Mouse (Mus musculus) heart, embryonic 15.5 days (tissue): ENCODE data around the gene Irak2. TPM values are rescaled to one million over a fixed set of nuclear protein-coding genes. Genes with fewer than 3 reads are reported as not detected.
A peak's percentile ranks its signal among the peaks of the same experiment; 100 is the strongest.

ENCODE experiments used
- ATAC-seq: fragments of 200-750 bp; cut with Nextera tagmentation; replicated peaks from 2 replicates; pipeline ENCODE4 v1.8.0; 2017; ENCODE audit warnings: low read depth, moderate TSS enrichment; ENCODE audit not compliant: insufficient number of reproducible peaks, insufficient read depth, low FRiP score
- H3K27ac ChIP-seq: fragments of 300-500 bp; sonication (generic); 2 replicates; pipeline ENCODE4 v1.5.1; 2015; ENCODE audit warnings: mild to moderate bottlenecking, inconsistent platforms
- H3K27me3 ChIP-seq: fragments of 300-500 bp; sonication (generic); 2 replicates; pipeline ENCODE4 v1.6.1; 2015; ENCODE audit warnings: inconsistent platforms
- H3K36me3 ChIP-seq: fragments of 300-500 bp; sonication (generic); 2 replicates; pipeline ENCODE4 v1.6.1; 2015; ENCODE audit warnings: mild to moderate bottlenecking, inconsistent platforms
- H3K4me1 ChIP-seq: fragments of 300-500 bp; sonication (generic); replicated peaks from 2 replicates; pipeline ENCODE4 v1.6.1; 2015; ENCODE audit warnings: inconsistent platforms
- H3K4me2 ChIP-seq: fragments of 300-500 bp; sonication (generic); 2 replicates; pipeline ENCODE4 v1.6.1; 2015; ENCODE audit warnings: inconsistent platforms, mild to moderate bottlenecking, moderate library complexity
- H3K4me3 ChIP-seq: fragments of 300-500 bp; sonication (generic); 2 replicates; pipeline ENCODE4 v1.5.1; 2015; ENCODE audit warnings: mild to moderate bottlenecking, inconsistent platforms
- H3K9ac ChIP-seq: fragments of 300-500 bp; sonication (generic); 2 replicates; pipeline ENCODE4 v1.6.1; 2015; ENCODE audit warnings: mild to moderate bottlenecking, inconsistent platforms
- H3K9me3 ChIP-seq: fragments of 300-500 bp; sonication (generic); replicated peaks from 2 replicates; pipeline ENCODE4 v1.6.1; 2016; ENCODE audit warnings: inconsistent platforms
- WGBS: fragments of 180-500 bp; shearing (Covaris S2); methylation state at CpG from one replicate; pipeline ENCODE4 v1.1.7; 2015; ENCODE audit warnings: mixed read lengths; 5-methylcytosine and 5-hydroxymethylcytosine counted together
- polyA plus RNA-seq: library from polyadenylated mRNA; unstranded; fragments of >200 nt; fragmentation: Nextera tagmentation; extraction: Ambion mirVana; gene quantifications from 2 replicates; pipeline ENCODE4 v1.2.1, GENCODE M21; 2015

Gene Irak2
- polyA plus RNA-seq, 1 experiment from 2014 or later = 4.7 TPM

DNA sequence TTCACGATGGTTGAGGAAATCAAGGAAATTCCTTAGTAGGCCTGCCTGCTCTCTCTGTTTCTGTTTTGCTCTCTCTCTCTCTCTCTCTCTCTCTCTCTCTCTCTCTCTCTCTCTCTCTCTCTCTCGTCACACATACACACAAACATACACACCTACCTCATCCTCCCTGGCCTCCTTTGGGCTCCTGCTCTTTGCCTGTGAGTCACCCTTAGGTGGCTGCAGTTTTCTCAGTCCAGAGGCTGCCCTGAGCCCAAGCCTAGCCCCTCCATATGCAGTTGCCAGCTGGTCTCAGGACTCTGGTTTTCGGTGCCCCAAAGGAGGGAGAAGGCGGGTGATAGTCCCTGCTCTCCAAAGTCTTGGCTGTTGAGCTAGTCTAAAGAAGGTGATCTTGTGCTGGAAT lies 4.8 kb downstream of the Irak2 start:
- no peak overlapping the region for H3K9ac ChIP-seq
- H3K9me3 ChIP-seq = no peaks in the 10 kb centered on the region
- H3K4me2 ChIP-seq = no peak overlapping the region
- 60% methylated on average over 4 of the region's 4 CpGs for WGBS
- H3K36me3 ChIP-seq = no peaks in the 10 kb centered on the region
- H3K27me3 ChIP-seq = no peaks in the 10 kb centered on the region
- no peak overlapping the region for H3K4me3 ChIP-seq
- ATAC-seq = no peak
- peaks cover 4% of the 10 kb centered on the region; the same call in 1 of the 2 replicates for H3K4me1 ChIP-seq
- H3K27ac ChIP-seq = no peak overlapping the region

DNA sequence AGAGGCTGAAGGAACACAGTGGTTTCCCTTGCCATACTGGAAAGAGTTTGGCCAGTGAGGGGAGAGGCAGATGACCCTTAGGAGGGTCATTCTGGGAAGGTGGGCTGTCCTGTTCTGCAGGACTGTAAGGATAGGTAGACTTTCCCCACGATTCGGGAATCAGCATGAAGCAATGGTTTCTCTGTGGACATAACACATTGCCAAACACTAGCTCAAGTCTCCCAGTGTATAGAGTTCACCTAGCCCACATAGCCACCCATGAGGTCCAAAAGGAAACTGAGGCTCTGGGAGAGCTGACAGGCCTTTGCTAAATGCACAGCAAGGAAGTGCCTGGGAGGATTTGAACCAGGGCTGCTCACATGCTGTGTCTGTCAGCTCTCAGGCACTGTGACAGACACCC lies 5.7 kb downstream of the Irak2 start:
- no peaks in the 10 kb centered on the region for H3K9me3 ChIP-seq
- no peaks in the 10 kb centered on the region for H3K36me3 ChIP-seq
- WGBS = 89% methylated on average over 2 of the region's 2 CpGs
- no peak overlapping the region for H3K4me2 ChIP-seq
- H3K27me3 ChIP-seq = no peaks in the 10 kb centered on the region
- no peak overlapping the region for H3K4me3 ChIP-seq
- peak overlapping the region; percentile 51 for H3K27ac ChIP-seq
- ATAC-seq = no peak
- H3K4me1 ChIP-seq = no peaks in the 10 kb centered on the region
- no peak overlapping the region for H3K9ac ChIP-seq

DNA sequence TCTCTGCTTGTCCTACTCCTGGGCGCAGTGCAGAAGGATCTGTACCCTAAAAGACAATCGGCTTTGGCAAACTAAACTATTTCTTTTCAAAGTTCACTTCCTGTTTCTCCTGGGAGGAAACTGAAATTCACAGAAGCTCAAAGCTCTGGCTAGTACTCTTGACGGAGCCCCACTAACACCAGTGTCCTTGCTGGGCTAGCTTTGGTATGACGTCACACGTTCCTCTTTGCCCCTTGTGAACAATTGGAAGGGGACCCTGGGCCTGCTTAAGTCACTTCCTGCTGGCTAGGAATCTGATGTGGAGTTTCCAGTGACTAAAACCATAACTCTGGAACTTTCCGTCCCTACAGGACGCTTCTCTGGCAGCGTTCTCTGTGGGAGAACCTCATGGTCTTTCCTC lies 6.5 kb downstream of the Irak2 start:
- H3K4me1 ChIP-seq = no peaks in the 10 kb centered on the region
- no peaks in the 10 kb centered on the region for H3K27me3 ChIP-seq
- H3K4me2 ChIP-seq = no peak overlapping the region
- 63% methylated on average over 8 of the region's 8 CpGs for WGBS
- H3K9me3 ChIP-seq = no peaks in the 10 kb centered on the region
- no peak overlapping the region for H3K9ac ChIP-seq
- no peak; the same call in 1 of the 2 replicates for ATAC-seq
- H3K36me3 ChIP-seq = no peaks in the 10 kb centered on the region
- no peak overlapping the region for H3K4me3 ChIP-seq
- H3K27ac ChIP-seq = peak overlapping the region; percentile 51

DNA sequence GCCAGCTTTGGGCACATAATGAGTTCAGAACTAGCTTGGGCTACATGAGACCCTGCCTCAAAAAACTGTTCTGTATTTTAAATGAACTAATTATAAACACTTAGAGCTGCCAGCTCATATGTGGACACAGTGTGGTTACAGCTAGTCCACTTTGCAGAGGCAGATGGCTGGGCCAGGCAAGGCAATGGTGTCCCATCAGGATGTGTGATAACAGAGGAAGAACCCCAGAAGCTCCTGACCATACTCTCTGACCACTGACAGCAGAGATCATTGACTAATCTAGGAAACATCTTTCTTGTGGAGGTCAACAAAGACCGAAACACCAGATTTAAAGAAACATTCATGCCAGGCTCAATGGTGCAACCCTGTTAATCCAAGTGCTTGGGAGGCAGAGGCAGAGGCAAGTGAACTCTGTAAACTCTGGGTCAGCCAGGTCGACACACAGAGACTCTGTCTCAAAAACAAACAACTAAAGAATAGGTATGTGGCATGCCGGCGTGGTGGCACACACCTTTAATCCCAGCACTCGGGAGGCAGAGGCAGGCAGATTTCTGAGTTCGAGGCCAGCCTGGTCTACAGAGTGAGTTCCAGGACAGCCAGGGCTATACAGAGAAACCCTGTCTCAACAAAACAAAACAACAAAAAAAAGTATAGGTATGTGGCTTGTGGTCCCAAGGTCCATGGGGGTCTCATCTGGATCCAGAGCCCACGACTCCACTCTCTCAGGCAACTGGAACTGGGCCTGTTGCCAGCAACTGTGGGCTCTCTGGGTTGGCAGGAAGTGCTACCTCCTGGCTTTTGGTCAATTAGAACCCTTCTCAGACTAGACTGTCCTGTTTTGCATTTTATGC lies 11.3 kb downstream of the Irak2 start:
- Histone ChIP-seq H3K36me3 (no peaks in the 10 kb centered on the region), H3K4me3 (no peak overlapping the region), H3K4me1 (0 out of 2 replicates have a peak, but pooled peaks cover 5% of the 10 kb centered on the region), H3K9me3 (no peaks in the 10 kb centered on the region), H3K9ac (no peak overlapping the region), H3K27ac (no peak overlapping the region), H3K27me3 (no peaks in the 10 kb centered on the region), H3K4me2 (no peak overlapping the region)
- ATAC-seq = no peak
- 80% methylated on average over 7 of the region's 7 CpGs for WGBS

DNA sequence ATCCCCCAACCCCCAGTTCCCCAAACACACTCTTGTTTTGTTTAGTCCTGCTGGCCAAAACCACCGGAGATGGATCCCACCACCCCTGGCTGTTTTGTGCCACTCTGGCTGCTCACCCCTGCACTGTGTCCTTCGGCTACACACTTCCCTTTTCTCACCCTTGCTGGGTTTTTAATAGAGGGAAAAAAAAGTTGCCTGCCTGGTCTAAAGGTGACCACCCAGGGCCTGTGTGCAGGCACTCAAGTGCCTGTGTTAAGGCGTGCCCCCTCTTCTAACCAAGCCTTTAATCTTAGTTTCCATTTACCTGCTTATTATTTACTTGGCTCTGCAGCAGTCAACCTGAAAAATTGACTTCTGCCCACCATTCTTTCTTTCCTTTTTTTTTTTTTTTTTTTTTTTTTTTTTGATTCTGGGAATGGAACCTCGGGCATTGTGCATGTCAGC lies 12.0 kb downstream of the Irak2 start:
- Histone ChIP-seq H3K36me3 (no peaks in the 10 kb centered on the region), H3K27me3 (no peaks in the 10 kb centered on the region), H3K27ac (no peak overlapping the region), H3K4me2 (no peak overlapping the region), H3K9me3 (no peaks in the 10 kb centered on the region), H3K4me1 (0 out of 2 replicates have a peak, but pooled peaks cover 5% of the 10 kb centered on the region), H3K9ac (no peak overlapping the region), H3K4me3 (no peak overlapping the region)
- 72% methylated on average over 4 of the region's 4 CpGs for WGBS
- no peak for ATAC-seq

DNA sequence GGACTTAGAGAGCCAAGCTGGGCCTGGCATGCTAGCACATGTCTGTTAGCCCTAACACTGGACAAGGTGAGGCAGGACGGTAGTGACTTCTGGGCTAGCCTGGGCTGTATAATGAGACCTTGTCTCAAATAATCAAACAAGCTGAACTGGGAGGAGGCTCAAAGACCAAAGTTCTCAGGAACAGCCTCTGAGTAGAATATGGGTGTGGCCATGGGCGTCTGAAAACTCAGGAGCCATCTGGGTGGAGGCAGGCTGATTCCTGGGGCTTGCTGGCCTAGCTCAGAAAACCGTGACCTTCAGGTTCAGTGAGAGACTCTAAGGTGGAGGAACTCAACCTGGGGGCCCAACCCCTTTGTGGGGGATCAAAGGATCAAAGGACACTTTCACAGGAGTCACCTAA lies 13.4 kb downstream of the Irak2 start:
- WGBS = 65% methylated on average over 3 of the region's 3 CpGs
- no peak for ATAC-seq

DNA sequence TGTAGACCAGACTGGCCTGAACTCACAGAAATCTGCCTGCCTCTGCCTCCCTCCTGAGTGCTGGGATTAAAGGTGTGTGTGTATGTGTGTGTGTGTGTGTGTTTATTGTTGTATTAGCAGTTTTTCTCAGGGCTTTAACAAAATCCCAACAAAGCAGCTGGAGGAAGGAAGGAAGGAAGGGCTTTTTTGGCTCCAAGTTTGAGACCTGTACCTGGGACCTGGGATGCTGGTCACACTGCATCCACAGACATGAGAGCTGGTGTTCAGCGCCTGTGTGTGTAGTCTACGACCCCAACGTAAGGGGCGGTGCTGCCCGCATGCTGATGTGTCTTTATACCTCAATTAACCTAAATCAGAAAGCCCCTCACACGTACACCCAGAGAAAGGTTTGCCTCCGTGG lies 15.3 kb downstream of the Irak2 start:
- 85% methylated on average over 7 of the region's 7 CpGs for WGBS
- Histone ChIP-seq H3K36me3 (no peaks in the 10 kb centered on the region), H3K9me3 (no peaks in the 10 kb centered on the region), H3K4me2 (no peak overlapping the region), H3K27me3 (no peaks in the 10 kb centered on the region), H3K4me1 (0 out of 2 replicates have a peak, but pooled peaks cover 5% of the 10 kb centered on the region), H3K27ac (no peak overlapping the region), H3K9ac (no peak overlapping the region), H3K4me3 (no peak overlapping the region)
- no peak for ATAC-seq

More for the DNA sequence above, 13.4 kb downstream of the Irak2 start:
- Histone ChIP-seq H3K27ac (no peak overlapping the region), H3K27me3 (no peaks in the 10 kb centered on the region), H3K9ac (no peak overlapping the region), H3K4me2 (no peak overlapping the region), H3K4me1 (0 out of 2 replicates have a peak, but pooled peaks cover 5% of the 10 kb centered on the region), H3K9me3 (no peaks in the 10 kb centered on the region), H3K4me3 (no peak overlapping the region), H3K36me3 (no peaks in the 10 kb centered on the region)

DNA sequence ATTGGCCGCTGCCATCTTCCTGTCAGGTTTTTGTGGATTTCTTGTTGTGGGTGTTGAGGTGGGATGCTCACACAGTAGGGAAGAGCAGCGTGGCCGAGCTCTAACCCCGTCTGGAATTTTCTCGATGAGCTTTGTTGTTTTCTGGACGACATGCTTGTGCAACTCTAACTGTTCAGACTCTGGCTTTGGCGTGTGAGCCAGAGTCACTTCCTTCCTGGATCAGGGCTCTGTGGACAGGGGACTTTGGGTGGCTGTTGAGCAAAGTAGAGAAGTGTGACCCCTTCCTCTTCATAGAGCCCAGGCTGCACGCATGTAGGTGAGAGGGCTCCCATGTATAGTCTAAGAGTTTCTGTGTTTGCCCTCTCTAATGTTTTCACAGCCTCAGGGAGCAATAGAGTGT lies 15.8 kb downstream of the Irak2 start:
- WGBS = 66% methylated on average over 8 of the region's 8 CpGs

DNA sequence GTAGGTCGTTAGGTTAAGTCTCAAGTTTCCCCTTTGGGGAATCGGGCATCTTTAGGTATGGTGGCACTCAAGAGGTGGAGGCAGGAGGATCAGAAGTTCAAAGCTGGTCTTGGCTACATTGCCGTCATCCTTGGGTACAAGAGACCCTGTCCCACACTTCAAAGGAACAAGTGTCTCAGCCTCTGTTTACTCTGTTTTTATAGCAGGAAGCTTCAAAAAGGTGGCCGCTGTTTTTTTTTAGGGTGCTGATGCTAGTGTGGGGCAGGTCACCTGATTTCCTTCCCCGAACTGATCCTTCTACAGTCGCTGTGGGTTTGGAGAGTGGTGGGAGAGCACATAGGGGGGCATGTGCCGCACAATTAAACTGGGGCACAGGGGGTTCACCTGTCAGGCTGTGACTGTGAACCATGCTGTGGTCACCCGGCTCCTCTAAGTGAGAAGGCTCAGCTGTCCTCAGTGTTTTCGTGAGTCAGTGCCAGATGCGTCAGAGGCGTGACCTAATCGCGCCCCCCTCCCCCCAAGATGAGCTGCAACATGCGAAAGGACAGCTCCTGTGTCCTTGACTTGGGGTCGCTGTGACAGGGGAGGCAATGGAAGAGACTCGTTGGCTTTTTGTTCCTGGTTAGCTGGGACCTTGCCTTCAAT lies 16.6 kb downstream of the Irak2 start:
- Histone ChIP-seq H3K4me3 (no peak overlapping the region), H3K4me1 (peaks cover 14% of the 10 kb centered on the region), H3K36me3 (no peaks in the 10 kb centered on the region), H3K9ac (no peak overlapping the region), H3K27ac (no peak overlapping the region), H3K4me2 (no peak overlapping the region), H3K9me3 (no peaks in the 10 kb centered on the region), H3K27me3 (no peaks in the 10 kb centered on the region)
- WGBS = 63% methylated on average over 16 of the region's 16 CpGs
- no peak for ATAC-seq

More for the DNA sequence above, 15.8 kb downstream of the Irak2 start:
- Histone ChIP-seq H3K36me3 (no peaks in the 10 kb centered on the region), H3K27ac (no peak overlapping the region), H3K4me2 (no peak overlapping the region), H3K27me3 (no peaks in the 10 kb centered on the region), H3K4me3 (no peak overlapping the region), H3K4me1 (peaks cover 8% of the 10 kb centered on the region), H3K9me3 (no peaks in the 10 kb centered on the region), H3K9ac (no peak overlapping the region)
- ATAC-seq = no peak

DNA sequence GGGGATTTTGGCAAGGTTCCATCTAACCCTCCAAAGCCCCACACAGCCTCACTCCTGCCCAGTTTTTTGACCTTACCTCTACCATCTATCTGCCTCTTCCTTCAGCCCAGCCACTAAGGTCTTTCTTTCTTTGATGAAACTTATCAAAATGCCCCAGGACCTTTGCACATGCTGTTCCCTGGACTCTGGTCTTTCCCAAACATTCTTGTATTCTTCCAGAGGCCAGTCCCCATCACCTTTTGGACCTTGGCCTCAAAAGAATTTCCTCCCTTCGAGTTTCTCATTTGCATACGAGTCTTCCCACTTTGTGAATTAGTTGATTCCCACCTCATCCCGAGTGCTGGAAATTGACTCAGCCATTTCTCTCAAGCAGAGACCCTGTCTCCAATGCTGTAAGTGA lies 17.2 kb downstream of the Irak2 start:
- peaks cover 17% of the 10 kb centered on the region for H3K4me1 ChIP-seq
- H3K27ac ChIP-seq = no peak overlapping the region
- H3K27me3 ChIP-seq = no peaks in the 10 kb centered on the region
- no peak overlapping the region for H3K9ac ChIP-seq
- no peak for ATAC-seq
- no peak overlapping the region for H3K4me2 ChIP-seq
- WGBS = 83% methylated on average over 3 of the region's 3 CpGs
- no peaks in the 10 kb centered on the region for H3K9me3 ChIP-seq
- H3K36me3 ChIP-seq = no peaks in the 10 kb centered on the region
- H3K4me3 ChIP-seq = no peak overlapping the region

DNA sequence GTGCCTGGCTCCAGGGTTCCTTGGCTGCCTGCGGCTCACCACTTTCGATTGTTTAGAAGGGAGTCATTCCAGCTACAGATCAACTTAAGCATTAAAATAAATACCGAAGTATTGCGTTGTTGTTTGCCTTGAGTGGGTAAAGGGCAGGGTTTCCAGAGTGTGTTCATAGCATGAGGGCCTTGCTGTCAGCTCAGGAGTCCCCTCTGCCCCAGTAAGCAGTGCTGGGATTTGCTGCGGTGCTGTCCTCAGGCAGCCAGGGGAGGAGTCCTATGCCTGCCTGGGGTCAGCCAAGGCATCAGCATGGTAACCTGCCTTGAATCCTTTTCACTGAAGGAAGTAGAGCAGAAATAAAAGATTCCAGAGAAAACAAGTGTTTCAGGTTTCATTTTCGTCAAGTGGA lies 18.6 kb downstream of the Irak2 start:
- H3K27ac ChIP-seq = no peak overlapping the region
- H3K27me3 ChIP-seq = no peaks in the 10 kb centered on the region
- no peaks in the 10 kb centered on the region for H3K9me3 ChIP-seq
- H3K36me3 ChIP-seq = no peaks in the 10 kb centered on the region
- H3K4me1 ChIP-seq = peaks cover 31% of the 10 kb centered on the region
- 79% methylated on average over 6 of the region's 6 CpGs for WGBS
- H3K4me3 ChIP-seq = no peak overlapping the region
- H3K9ac ChIP-seq = no peak overlapping the region
- no peak for ATAC-seq
- H3K4me2 ChIP-seq = no peak overlapping the region
